Mouse (Mus musculus) liver, embryonic 14 days (tissue): ENCODE results near the gene Olfr765. TPM values are rescaled to one million over a fixed set of nuclear protein-coding genes. Genes with fewer than 3 reads are reported as not detected.

Experiments
- polyA plus RNA-seq: library from polyadenylated mRNA; depleted of rRNA; stranded (reverse); fragments of >200 nt; gene quantifications from 2 replicates; pipeline ENCODE4 v1.2.3, GENCODE M21; 2012; rRNA removed

Gene Olfr765
- not detected in 2 replicates for polyA plus RNA-seq

GRCm38 (mm10) chr10:129049898-129050297, at the start of gene Olfr765:
Gene Olfr765 (minus strand): TSS chr10:129049998.

GRCm38 (mm10) chr10:129099275-129099674, 49.5 kb upstream of the Olfr765 start, which contains the start of gene Olfr768:
Gene Olfr768 (minus strand): TSS chr10:129099375.

DNA sequence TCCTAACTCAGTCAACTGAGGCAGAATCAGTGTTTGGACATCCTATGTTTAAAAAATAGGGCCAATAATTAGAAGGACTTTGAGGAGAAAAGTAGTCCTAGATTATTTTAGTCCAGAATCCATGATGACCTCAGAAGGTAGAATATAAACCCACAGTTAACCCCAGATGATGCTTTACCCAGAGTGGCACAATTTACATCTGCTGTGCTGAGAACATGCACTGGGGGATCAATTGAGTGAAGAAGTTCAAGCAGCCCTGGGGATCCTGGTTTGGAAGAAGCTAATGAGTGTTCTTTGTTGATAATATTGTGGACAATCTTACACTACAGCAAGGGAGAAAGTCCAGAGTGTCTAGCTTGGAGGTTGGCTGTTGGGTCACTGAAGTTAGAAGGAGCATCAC, 33.0 kb upstream of the Olfr765 start, which contains the start of gene Olfr767:
Gene Olfr767, minus strand, starts transcription at position 101 of the 400 bp plus-strand sequence.

DNA sequence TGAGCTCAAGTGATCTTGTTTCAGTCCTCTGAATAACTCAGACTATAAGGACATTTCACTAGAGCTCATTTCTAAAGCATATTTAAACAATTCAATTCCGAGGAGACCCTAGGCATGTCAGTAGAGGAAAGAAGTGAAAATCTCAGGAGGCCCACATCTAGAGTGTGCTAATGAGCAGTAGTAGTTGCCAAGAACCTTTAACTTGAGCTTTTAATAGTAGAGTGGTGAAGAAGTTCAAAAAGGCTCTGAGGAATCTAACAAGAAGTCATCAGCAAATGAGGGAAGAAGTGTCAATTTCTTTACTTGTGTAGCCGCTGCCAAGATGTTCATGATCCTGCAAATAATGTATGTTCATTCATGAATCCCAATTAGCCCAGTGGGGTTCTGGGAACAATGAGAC, 19.1 kb upstream of the Olfr765 start, which contains the start of gene Olfr766-ps1:
Gene Olfr766-ps1, minus strand, starts transcription at position 101 of the 400 bp plus-strand sequence.

DNA sequence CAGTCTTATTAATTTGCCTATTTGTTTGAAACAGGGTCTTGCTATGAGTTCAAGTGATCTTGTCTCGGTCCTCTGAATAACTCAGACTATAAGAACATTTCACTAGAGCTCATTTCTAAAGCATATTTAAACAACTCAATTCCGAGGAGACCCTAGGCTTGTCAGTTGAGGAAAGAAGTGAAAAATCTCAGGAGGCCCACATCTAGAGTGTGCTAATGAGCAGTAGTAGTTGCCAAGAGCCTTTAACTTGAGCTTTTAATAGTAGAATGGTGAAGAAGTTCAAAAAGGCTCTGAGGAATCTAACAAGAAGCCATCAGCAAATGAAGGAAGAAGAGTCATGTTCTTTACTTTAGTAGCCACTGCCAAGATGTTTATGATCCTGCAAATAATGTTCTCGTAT, 10.0 kb downstream of the Olfr765 start, which contains the start of gene Olfr764-ps1:
Gene Olfr764-ps1, minus strand, starts transcription at position 101 of the 400 bp plus-strand sequence.

GRCm38 (mm10) chr10:129010288-129010841, 39.4 kb downstream of the Olfr765 start, which contains the start of gene Olfr763:
Gene Olfr763 (plus strand): TSS chr10:129010791.

Other genes with a start within 250 kb of the Olfr765 start
- 5.6 and 7.6 TPM in 2 replicates for gene Dnajc14, start 245.9 kb downstream of the Olfr765 start, polyA plus RNA-seq
- 2.0 and 2.3 TPM in 2 replicates for gene Tmem198b, start 245.6 kb downstream of the Olfr765 start, polyA plus RNA-seq
- gene Sarnp, start 232.7 kb downstream of the Olfr765 start, polyA plus RNA-seq: 77.4 and 83.9 TPM in 2 replicates
- gene Ormdl2, start 228.4 kb downstream of the Olfr765 start, polyA plus RNA-seq: 43.0 and 48.9 TPM in 2 replicates
- gene Gdf11, start 158.3 kb downstream of the Olfr765 start, polyA plus RNA-seq: 0.41 and 0.44 TPM in 2 replicates
- gene Cd63, start 149.0 kb downstream of the Olfr765 start, polyA plus RNA-seq: 31.3 TPM in 2 replicates
- gene Rdh5, start 127.1 kb downstream of the Olfr765 start, polyA plus RNA-seq: 10.1 and 12.0 TPM in 2 replicates
- 91.9 and 94.0 TPM in 2 replicates for gene Bloc1s1, start 126.0 kb downstream of the Olfr765 start, polyA plus RNA-seq
- 0.12 and 0.69 TPM in 2 replicates for gene Itga7, start 116.2 kb downstream of the Olfr765 start, polyA plus RNA-seq
- 0.02 TPM in 2 replicates for gene Mettl7b, start 89.0 kb downstream of the Olfr765 start, polyA plus RNA-seq
- not detected in 2 replicates for gene Olfr9, start 60.6 kb downstream of the Olfr765 start, polyA plus RNA-seq
- not detected in 2 replicates for gene Olfr763, start 39.2 kb downstream of the Olfr765 start, polyA plus RNA-seq
- gene Olfr764-ps1, start 10.1 kb downstream of the Olfr765 start, polyA plus RNA-seq: not detected in 2 replicates
- not detected in 2 replicates for gene Olfr766-ps1, start 19.0 kb upstream of the Olfr765 start, polyA plus RNA-seq
- not detected in 2 replicates for gene Olfr767, start 32.9 kb upstream of the Olfr765 start, polyA plus RNA-seq
- gene Olfr768, start 49.4 kb upstream of the Olfr765 start, polyA plus RNA-seq: not detected in 2 replicates
- not detected in 2 replicates for gene Olfr769, start 67.9 kb upstream of the Olfr765 start, polyA plus RNA-seq
- gene Olfr770, start 89.0 kb upstream of the Olfr765 start, polyA plus RNA-seq: not detected in 2 replicates
- not detected in 2 replicates for gene Olfr771, start 114.8 kb upstream of the Olfr765 start, polyA plus RNA-seq
- gene Olfr772, start 127.9 kb upstream of the Olfr765 start, polyA plus RNA-seq: not detected in 2 replicates
- gene Olfr773, start 137.4 kb upstream of the Olfr765 start, polyA plus RNA-seq: not detected in 2 replicates
- not detected in 2 replicates for gene Olfr774, start 186.2 kb upstream of the Olfr765 start, polyA plus RNA-seq
- not detected in 2 replicates for gene Olfr775, start 198.4 kb upstream of the Olfr765 start, polyA plus RNA-seq
- gene Olfr776, start 209.1 kb upstream of the Olfr765 start, polyA plus RNA-seq: not detected in 2 replicates
- not detected in 2 replicates for gene Olfr777, start 221.5 kb upstream of the Olfr765 start, polyA plus RNA-seq